12 mouse cellular contexts compared by ENCODE assay signal in the genomic region with DNA sequence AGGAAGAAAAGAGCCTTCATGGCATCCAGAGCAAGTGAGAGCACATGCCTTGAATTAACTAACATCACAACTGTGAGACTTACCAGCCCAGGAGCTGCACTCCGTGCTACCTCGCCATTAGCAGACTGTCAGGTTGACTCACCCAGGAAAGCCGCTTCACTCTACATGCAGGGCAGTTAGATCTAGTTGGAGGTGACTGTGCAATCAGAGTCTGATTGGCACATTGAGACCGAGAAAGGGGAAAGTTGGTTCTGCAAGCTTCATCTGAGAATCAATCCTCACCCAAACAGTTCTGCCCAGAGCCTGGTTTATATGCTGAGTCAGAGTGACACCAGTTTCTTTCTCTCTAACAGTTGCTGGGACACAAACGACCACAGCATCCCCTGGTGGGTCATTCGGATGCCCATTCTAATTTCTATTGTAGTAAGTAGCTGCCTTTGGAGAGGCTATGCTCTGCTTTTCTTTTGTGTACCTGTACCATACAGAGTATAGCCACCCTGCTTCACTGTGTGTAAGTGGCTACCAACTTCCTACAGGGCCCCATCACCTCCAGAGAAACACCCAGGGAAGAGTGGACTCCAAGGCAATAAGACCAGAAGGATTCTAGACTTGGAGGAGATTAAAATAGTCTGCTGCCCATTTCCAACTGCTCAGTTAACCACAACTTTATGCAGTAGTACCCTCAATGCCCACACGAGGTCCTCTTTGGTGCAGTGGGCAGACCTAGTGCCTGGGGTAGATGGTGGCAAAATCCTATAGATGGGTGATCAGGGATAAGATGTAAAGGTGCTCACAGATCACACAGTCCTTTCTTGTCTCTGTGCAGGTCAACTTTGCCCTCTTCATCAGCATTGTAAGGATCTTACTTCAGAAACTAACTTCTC.
DNase-seq lines count a peak whose midpoint lies in the region; ATAC-seq and TF ChIP-seq lines count a peak whose summit lies in the region.
"Had no signal": no experiment of that assay in that cellular context is flagged by ENCODE, and none has a peak within 500 bp of the region (broad histone marks: within the 10 kb centered on the region; RNA-seq: fewer than 3 reads in every experiment).

No protein-coding gene starts in this region.

- peak; percentile 27; the same call in 1 of the 2 replicates for TF ChIP-seq CTCF in lung, embryonic 14.5 days (IDR thresholded peaks at IDR 0.05; ENCODE audit: low read depth)

- H3K9me3 ChIP-seq in lung, embryonic 14.5 days (ENCODE audit: low read depth, low read length), result no peaks in the 10 kb centered on the region
- H3K9me3 ChIP-seq: limb, embryonic 12.5 days; midbrain, embryonic 13.5 days had no signal

- peak; percentile 4 for DNase-seq in lung, embryonic 14.5 days
- DNase-seq in lung, postnatal 14 days, result no peak
- peak; percentile 51 for DNase-seq in NIH3T3 (ENCODE audit: low read depth)
- peak; percentile 41 for DNase-seq in induced T-regulatory cell, adult 2 months (ENCODE audit: low read depth)
- peak; percentile 70 for DNase-seq in thymus, postnatal 14 days
- DNase-seq in kidney, adult 11 months, result no peak
- DNase-seq in cerebellum, postnatal 10 days, result no peak
- DNase-seq: cerebellum, adult 9-11 months; kidney, postnatal 14 days had no signal

- H3K4me2 ChIP-seq in lung, embryonic 14.5 days, result no peak overlapping the region
- H3K4me2 ChIP-seq: heart, embryonic 13.5 days; limb, embryonic 12.5 days; midbrain, embryonic 13.5 days had no signal

- H3K27me3 ChIP-seq in lung, embryonic 14.5 days (ENCODE audit: insufficient read depth, low read length), result no peaks in the 10 kb centered on the region
- H3K27me3 ChIP-seq: heart, embryonic 13.5 days; limb, embryonic 12.5 days; midbrain, embryonic 13.5 days had no signal

- H3K9ac ChIP-seq in lung, embryonic 14.5 days, result no peak overlapping the region
- H3K9ac ChIP-seq: heart, embryonic 13.5 days; limb, embryonic 12.5 days; midbrain, embryonic 13.5 days had no signal

- H3K36me3 ChIP-seq in lung, embryonic 14.5 days (ENCODE audit: insufficient read depth), result no peaks in the 10 kb centered on the region
- H3K36me3 ChIP-seq: heart, embryonic 13.5 days; limb, embryonic 12.5 days; midbrain, embryonic 13.5 days had no signal

- H3K4me1 ChIP-seq in lung, embryonic 14.5 days (ENCODE audit: insufficient read depth), result no peaks in the 10 kb centered on the region
- H3K4me1 ChIP-seq: heart, embryonic 13.5 days; limb, embryonic 12.5 days; midbrain, embryonic 13.5 days had no signal

- no peak overlapping the region for H3K4me3 ChIP-seq in lung, embryonic 14.5 days (ENCODE audit: low read depth, low read length)
- H3K4me3 ChIP-seq: heart, embryonic 13.5 days; limb, embryonic 12.5 days; midbrain, embryonic 13.5 days had no signal

- H3K27ac ChIP-seq in lung, embryonic 14.5 days (ENCODE audit: low read depth), result no peak overlapping the region
- H3K27ac ChIP-seq: heart, embryonic 13.5 days; limb, embryonic 12.5 days; midbrain, embryonic 13.5 days had no signal

- ATAC-seq in lung, embryonic 14.5 days (ENCODE audit: insufficient read depth), result no peak
- ATAC-seq: midbrain, embryonic 13.5 days had no signal

- WGBS in lung, embryonic 14.5 days, result 69% methylated on average over 7 of the region's 7 CpGs

Comparison
In these comparisons a context has a peak if more than half of its experiments do, and no peak if none do; other contexts are left out.
1. DNase-seq: peak in lung, embryonic 14.5 days (single experiment), NIH3T3 (single experiment), induced T-regulatory cell, adult 2 months (single experiment) and thymus, postnatal 14 days (single experiment); none in lung, postnatal 14 days (single experiment), kidney, adult 11 months (single experiment) and cerebellum, postnatal 10 days (0 of 2).